Mouse (Mus musculus): Measurements from ENCODE around the gene Lmntd1.

The Lmntd1 gene

DNA sequence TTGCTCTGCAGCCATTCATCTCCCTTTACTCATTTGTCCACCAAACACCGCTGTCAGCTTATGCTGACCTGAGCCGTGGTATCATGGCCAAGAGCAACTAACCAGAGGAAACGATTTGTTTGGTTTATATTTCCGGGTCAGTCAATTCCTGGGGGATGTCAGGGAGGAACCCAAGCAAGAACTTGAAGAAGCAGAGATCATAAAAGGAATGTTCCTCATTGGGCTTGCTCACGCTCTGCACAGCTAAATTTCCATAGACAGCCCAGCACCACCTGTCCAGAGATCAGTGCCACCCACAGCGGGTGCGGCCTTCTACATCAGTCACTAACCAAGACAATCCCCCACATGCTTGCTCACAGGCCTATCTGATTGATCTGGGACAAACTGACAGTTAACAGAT lies at the start of gene Lmntd1:
Lmntd1 (minus strand) TSS at position 101 of the 400 bp plus-strand sequence.
- in situ Hi-C loops (cut with MboI, MseI), result no loop called here

DNA sequence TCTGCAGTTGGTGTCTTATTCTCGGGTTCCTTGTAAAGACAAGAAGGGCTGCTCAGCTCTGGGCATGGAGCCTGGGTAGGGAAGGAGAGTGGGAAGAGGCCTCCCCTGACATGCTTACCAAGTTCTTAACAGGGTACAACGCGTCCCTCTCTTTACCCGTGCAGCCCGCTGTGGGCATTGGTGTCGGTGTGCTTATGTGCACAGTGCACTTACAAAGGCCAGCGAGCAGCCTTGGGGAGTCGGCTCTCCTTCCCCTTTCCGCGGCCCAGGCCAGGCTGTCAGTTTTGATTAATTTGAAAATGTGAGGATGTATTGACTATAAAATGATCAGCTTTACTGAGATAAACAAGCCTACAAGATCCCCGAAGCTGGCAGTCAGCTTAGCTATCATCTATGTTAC lies 46.8 kb upstream of the Lmntd1 start:
- in situ Hi-C loops (cut with MboI, MseI), result no loop called here

DNA sequence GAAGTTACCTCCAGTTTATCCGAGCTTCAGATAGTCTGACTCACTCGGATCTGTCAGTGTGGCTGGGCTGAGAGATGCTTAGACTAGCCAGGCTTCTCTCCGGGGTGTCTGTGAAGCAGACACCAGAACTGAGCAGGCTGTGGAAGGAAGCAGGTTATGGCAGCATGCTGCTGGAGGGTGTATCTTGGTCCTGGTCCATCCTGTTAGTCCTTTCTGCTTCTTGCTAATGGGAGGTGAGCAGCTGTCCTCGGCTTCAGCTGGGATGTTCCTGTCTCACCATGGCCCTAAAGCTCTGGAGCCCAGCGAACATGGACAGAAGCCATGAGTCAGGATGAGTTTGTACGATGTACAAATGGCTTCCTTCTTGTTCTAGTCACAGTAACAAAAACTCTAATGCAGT lies 45.0 kb upstream of the Lmntd1 start:
- in situ Hi-C loops (cut with MboI, MseI), result no loop called here

DNA sequence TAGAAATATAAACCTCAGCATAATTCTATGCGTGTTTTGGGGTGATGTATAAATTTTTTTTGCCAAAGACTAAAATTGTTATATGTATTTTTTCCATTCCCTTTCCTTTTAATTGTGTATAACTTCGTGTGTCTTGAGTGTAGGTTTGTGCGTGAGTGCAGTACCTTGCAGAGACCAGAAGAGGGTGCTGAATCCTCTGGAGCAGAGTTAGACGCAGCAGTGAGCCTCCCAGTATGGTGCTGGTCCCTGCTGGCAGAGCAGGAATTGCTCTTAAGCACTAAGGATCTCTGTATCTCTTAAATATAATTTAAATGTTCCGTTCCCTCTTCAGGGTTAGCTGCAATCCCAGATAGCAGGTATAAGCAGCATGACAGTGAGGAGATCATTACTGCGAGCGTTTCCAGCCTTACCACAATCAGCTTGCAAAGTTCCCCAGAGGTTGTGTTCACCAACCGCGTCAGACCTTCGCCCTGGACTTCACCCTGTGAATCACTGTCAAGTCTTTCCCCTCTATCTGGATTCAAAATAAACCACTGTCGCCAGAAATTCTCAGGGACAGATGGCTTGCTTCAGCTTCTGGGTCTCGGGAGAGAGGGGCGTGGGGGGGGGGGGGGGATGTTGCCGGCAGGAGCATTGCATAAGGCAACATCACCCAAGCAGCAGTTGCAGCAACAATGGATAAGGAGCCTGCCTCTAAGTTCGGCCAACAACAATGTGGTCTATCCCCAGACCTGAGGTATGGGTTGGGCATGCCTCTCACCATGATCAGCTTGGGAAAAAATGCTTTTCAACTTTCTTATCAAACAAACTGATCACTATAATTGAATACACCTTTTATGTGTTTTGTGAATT lies 42.8 kb upstream of the Lmntd1 start:
- in situ Hi-C loops (cut with MboI, MseI), result no loop called here

DNA sequence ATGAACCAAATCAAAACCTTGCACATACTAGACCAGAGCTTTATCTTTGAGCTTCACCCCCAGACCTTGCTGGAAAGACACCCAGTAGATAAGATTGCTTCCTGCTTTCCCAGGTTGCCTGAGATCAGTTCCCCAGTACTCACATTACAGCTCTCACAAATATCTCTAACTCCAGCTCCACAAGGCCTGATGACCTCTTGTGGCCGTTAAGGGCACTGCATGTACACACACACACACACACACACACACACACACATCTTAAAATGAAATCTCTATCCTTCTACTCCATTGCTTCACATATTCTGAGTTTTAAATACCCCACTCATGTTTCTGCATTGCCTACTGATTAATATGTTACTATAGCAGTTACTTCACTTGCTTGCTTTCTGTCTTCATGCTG lies 41.6 kb upstream of the Lmntd1 start:
- in situ Hi-C loops (cut with MboI, MseI), result no loop called here

DNA sequence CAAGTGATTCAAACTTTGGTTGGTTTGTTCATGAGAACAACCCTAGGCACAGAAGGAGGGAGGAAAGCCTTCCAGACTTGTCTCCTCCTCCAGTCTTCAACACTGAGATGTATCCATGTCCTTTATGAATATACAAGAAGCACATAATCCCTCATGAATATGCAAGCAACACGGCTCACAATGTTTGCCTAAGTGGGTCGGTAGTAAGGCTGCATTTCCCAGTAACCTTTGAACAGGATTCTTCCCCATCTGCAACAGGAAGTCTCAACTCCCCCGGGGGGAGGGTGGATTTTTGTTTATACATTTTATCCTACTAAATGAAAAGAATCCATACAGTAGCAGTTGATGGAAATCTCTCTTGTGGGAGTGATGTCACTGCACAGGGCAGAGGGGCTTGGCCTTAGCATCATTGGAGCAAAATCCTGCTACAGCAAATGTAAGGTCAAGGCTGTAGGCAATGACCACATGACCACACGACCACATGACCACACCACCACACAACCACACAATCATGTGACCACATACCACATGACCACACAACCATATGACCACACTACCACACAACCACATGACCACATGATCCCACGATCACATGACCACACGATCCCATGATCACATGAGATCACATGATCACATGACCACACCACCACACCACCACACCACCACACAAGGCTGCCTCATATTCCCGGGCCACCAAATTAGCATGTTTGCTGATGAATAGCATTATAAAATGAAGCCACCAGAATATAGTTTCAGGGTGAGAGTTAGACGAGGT lies 40.1 kb upstream of the Lmntd1 start:
- in situ Hi-C loops (cut with MboI, MseI), result no loop called here

DNA sequence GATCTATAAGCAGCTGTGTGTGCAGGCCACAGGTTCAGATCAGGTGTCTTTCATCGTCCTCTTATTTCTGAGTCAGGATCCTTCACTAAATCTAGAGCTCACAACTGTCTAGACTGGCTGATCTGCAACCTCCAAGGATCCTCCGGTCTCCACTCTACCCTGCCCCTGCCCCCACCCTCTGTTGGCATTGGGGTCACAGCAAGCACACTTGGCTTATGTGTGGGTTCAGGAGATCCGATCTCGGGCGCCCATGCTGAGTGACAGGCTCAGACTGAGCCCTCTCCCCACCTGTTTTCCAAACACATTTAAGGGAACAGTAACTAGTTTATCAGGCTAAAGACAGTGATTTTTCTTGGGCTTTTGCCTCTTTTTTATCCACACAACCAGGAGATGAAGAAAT lies 39.5 kb upstream of the Lmntd1 start:
- in situ Hi-C loops (cut with MboI, MseI), result no loop called here

DNA sequence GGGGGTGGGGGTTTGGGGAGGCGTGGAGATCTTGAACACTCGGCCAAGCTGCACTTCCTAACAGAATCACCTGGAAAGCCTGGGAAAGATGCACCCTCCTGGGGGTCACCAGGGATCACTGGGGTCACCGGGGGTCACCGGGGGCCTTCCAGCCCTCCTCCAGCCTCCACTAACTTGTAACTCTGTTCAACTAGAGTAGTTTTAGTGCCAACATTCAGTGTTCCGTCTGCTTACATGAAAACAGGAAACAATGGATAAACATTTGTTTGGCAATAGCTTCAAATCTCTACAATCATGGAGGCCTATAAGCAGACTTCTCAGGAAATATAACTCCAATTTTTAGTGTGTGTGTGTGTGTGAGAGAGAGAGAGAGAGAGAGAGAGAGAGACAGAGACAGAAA lies 38.9 kb upstream of the Lmntd1 start:
- in situ Hi-C loops (cut with MboI, MseI), result no loop called here

DNA sequence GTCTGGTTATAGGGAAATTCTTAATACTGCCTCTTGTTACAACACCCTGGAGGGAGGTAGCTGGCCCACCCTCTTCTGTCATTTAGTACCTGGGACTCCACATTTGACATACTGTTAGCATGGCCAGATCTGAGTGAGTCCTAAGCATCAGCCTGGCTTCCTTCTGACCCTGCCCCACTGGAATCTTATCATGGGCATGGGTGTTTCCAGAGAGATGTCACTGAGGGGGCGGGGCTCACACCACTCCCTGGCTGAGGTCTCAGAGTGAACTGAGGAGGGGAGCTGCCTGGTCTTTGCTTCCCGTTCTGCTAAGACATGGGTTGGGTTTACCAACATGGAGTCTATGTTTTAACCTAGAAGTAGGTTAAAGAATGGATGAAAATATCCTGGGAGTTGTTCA lies 37.9 kb upstream of the Lmntd1 start:
- in situ Hi-C loops (cut with MboI, MseI), result no loop called here

DNA sequence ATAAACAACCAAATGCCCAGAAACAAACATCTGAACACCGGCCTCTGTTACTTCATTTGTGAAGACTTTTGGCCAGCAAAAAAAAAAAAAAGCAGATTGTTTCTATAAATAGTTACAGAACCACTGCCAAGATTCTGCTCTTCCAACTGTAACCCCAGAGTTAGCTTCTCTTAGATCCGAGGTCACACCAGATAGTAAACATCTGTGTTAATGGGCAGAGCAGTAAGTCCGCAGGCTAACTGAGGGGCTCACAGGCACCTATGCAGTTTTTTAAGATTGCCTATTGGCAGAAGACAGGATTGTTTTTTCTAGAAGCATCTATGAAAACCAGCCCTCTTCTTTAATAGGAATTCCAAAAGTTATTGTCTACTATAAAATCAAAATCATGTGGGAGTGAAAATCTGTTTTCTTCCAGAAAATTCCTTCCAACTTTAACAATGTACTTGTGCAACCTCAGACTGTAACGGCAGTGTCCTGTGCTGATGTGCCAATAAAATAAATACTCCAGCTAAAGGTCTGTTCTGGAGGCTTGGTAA lies 26.9 kb upstream of the Lmntd1 start:
- in situ Hi-C loops (cut with MboI, MseI), result no loop called here

DNA sequence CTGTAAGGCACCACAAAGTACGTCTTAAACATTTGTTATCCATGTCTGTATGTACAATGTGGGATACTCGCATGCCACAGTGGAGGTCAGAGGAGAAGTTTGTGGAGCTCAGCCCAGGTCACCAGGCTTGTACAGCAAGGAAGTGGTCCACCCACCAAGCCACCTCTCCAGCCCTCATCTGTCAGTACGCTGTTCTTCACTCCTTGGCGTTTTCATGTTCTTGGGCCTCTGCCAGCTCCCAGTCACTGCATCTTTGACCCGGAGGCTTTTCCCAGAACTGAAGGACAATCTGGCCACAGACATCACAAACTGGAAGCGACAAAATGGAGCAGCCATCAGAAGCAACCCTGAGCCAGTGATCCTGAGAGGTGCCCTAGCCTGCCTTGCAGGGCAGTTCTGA lies 24.1 kb upstream of the Lmntd1 start:
- in situ Hi-C loops (cut with MboI, MseI), result no loop called here

DNA sequence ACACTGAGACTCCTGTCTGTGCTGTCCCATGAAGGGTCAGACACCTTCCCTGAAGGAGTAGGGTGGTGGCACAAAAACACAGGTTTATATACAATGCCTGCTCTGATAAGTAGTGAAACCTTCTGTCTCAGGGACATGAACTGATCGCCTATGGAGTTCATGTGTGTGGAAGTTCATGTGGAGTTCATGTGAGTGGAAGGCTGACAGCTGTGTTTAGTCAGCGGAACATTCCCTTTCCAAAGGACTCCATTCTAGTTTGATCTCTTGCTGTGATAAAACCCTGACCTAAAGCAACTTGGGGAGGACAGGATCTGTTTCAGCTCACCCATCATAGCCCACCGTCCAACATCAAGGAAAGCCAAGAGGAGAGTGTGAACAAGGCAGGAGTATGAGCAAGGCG lies 22.6 kb upstream of the Lmntd1 start:
- in situ Hi-C loops (cut with MboI, MseI), result no loop called here

DNA sequence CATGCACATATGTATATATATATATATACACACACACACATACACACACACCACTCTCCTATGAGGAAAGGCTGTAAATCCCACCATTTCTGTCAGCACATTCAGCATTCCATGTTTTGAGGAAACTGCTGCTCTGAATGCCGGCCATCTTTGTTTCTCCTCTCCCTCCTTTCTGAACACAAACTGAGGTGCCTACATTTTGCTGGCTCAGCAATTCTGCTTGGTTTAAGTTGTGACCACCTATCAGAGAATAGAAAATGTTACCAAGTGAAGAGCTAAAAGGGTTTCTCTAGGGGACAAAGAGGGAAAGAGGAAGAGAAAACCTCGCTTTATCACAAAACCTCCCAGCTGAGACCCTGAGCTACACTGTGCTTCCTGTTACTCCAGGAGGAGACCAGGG lies 20.3 kb upstream of the Lmntd1 start:
- in situ Hi-C loops (cut with MboI, MseI), result no loop called here

DNA sequence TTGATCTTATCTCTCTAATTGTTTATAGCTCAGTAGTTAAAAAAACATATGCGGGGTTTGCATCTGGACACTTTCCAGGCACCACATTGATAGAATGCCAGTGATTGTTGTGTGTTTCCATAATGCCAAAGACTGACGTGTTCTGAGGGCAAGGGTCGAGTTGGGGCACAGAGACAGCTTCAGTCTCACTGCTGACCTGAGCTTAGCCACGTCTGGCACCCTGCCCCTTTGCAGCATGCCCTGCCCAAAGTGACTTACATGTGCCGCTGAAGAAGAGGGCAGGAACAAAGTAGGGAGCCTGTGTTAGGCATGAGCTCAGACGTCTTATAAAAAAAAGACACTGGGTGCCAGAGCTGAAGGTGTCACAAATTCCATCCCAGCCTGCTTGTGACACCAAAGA lies 16.1 kb upstream of the Lmntd1 start:
- in situ Hi-C loops (cut with MboI, MseI), result no loop called here

DNA sequence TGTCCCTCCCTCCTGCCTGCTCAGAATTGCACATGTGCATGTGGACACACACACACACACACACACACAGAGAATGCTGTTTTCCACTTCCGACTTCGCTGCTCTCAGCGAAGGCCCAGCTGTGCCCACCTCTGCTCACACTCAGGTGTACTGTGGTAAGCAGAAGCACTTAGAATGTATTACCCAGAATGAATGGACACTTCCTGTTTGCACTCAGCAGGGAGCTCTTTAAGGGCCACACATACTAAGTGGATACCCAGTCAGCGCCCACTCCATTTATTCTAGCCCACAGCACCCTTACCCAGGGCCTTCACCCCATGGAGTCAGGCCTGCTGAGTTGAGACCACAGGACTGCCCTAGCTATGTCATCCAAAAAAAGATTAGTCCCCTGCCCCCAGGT lies 9.0 kb upstream of the Lmntd1 start:
- in situ Hi-C loops (cut with MboI, MseI), result no loop called here

DNA sequence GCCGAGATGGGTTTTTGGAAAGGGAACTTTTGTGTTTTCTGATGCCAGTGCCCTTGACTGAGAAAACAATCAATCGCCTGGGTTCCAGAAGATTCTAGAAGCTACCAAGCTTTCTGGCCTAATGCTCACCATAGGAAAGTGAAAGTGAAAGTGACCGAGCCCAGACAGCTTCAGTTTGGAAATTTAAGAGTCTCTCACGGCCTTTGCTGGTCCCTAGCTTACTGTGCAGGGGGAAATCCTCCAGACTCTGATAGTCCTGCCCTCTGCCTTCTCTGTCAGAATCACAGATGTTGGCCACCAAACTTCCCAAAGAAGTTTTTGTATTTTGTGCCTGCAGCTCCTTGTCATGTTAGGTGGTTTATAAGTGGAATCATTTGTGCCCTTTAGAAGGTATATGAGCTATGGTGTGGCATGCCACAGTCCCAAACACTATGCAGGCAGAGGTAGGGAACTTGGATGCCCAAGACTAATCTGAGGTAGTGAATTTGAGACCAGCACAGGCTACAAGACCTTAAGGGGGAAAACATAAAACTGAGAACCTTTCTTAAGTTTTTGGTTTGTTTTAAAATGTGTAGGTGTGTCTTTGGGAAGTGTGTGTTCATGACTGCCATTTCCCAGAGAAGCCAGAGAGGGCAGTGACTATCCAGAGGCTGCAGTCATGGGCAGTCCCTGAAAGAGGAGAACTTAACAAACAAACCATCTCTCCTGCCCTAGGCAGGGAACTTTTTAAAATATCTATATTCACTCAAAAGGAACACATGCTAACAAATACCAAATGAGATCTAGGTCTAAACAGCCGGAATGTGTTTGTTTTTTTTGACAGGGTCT lies 2.5 kb upstream of the Lmntd1 start:
- in situ Hi-C loops (cut with MboI, MseI), result no loop called here

DNA sequence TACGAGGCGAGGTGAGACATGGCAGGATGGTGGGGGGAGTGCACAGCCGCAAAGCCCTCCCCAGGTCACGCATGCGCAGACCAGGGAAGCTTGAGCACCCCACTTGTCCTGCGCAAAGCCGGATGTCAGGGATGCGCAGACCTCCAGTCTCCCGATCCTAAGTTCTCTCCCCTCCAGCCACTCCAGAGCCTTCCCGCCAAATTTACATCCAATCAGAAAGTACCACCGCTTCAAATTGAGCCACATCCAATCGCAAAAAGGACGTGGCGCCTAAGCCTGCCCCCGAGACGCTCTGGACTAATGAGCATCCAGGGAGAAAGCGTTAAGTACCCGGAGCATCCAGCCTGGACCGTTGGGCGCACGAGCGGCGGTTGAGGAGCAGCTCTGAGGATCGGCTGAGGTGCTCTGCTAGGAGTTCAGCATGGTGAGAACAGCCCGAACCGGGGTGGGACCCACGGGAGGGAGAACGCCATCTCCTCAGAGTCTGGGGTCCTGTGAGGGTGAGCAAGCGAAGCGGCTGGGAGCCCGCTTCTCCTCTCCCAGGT lies 1.6 kb upstream of the Lmntd1 start, which contains the start of gene Tuba3b:
Tuba3b (plus strand) TSS at position 92 of the 545 bp plus-strand sequence.
- in situ Hi-C loops (cut with MboI, MseI), result no loop called here

DNA sequence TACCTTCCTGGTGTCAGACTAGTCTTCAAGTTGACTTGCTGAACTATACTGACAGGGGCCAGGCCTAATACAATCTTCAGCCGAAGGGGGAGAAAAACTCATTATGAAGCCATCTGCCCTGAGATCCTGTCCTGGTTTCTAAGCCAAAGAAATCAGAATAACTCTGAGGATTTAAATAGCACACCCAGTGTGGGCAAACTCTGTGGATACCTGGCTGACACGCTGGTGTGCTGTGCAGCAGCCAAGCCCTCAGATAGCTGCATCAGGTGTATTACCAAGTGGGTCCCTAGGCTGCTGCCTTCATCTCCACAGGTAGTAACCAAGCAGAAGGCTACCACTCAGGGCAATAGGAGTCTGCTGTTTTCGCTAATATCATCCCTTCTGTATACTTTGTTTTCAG lies 1.5 kb downstream of the Lmntd1 start:
- in situ Hi-C loops (cut with MboI, MseI), result no loop called here

DNA sequence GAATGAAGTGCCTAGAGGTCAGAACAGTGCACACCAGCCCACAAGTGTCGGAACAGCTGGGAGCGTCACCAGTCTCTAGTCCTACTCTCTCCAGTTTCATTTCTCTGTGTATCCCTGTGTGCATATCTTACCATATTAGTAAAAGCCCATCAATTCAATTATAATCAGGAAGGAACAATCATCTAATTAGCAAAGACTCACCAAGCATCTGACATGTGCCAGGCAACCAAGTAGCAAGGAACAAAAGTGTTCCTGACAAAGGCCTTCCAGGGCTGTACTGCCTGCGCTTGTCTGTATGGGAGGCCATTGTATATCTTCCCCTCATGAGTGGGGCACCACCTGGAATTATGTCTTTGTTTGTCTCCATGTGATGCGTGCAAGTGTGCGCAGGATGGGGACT lies 3.2 kb downstream of the Lmntd1 start:
- in situ Hi-C loops (cut with MboI, MseI), result no loop called here

DNA sequence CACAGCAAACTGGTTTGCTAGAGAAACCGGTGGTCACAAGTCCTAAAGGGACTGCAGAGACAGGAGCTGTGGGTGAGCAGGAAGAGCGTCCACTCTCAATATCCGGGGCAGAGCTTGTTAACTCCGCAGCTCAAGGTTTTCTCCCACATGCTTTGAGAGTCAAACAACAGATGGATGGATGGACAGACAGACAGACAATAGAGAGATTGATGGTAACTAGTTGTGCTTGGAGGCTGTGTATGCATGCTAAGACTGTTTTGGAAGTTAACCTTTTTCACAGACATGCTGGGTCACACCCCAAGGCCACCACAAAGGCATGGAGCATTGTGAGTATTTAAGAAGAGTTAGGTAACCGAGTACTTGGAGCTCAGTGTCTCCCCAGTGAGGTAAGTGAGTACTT lies 5.4 kb downstream of the Lmntd1 start:
- in situ Hi-C loops (cut with MboI, MseI), result no loop called here

DNA sequence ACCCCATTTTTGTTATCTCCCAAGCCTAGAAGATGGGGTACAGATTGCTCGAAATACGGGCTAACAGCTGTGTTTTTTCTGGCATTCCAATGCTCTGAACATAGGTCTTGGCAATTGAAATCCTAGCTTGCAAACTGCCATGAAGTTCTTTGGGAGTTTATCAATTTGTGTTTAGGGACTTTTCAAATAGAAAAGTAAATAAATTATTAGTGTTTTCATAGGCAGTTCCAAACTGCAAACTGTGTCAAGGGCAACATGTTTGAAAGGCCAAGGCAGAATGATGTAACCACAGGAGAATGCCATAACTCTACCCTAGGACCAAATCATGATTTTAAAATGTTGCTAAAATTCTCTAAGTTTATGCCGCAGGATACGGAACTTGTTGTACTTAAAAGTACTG lies 6.4 kb downstream of the Lmntd1 start:
- in situ Hi-C loops (cut with MboI, MseI), result no loop called here

DNA sequence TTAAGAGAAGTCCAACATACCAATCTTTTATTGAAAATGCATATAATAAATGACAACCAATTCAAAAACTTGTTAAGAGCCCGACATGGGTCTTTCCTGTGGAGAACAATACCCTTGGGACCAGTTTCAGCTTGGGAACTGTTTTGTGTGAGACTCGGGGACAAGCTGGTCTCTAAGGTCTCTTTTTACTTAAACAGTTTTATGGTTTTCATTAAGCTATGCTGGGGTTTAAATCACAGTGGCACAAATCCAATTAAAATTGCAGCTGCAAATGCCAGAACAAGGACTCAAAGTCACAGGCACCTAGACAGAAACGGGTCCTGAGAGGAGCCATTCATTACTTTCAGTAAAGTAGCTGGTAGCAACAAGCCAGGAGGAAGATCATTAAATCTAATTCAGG lies 8.9 kb downstream of the Lmntd1 start:
- in situ Hi-C loops (cut with MboI, MseI), result no loop called here
